Mouse (Mus musculus) thymus, postnatal 10 days (tissue): ENCODE data around the gene Uchl3.
A peak's percentile ranks its signal among the peaks of the same experiment; 100 is the strongest.

ENCODE experiments used
- DNase-seq, 2 experiments: peaks; one replicate each; pipeline ENCODE4 v3.0.0; 2021; ENCODE audit warnings: low spot score in 2 of 2

The Uchl3 gene

GRCm38 (mm10) chr14:101653581-101654525, at the start of gene Uchl3:
TSS of gene Uchl3 (plus strand) at chr14:101653967.
- DNase-seq: peak; percentile 92 to 99

- no peak for DNase-seq
These were observed 47.9 kb upstream of the Uchl3 start for GRCm38 (mm10) chr14:101605843-101606242.

- peak; percentile 8 to 24 for DNase-seq
These were observed 45.9 kb upstream of the Uchl3 start for GRCm38 (mm10) chr14:101607631-101608518.

- peak; percentile 37 to 52 for DNase-seq
These were observed 45.0 kb upstream of the Uchl3 start, which contains the start of gene Tbc1d4 for GRCm38 (mm10) chr14:101608519-101609368. TSS of gene Tbc1d4 (minus strand) at chr14:101609191.

- no peak for DNase-seq
These were observed 43.1 kb upstream of the Uchl3 start for GRCm38 (mm10) chr14:101610701-101611100.

GRCm38 (mm10) chr14:101613206-101613605, 40.6 kb upstream of the Uchl3 start:
- no peak for DNase-seq

- no peak for DNase-seq
These were observed 37.6 kb upstream of the Uchl3 start for GRCm38 (mm10) chr14:101616178-101616577.

- DNase-seq: no peak
These were observed 36.1 kb upstream of the Uchl3 start for GRCm38 (mm10) chr14:101617680-101618079.

GRCm38 (mm10) chr14:101630548-101630947, 23.2 kb upstream of the Uchl3 start:
- no peak for DNase-seq

- DNase-seq: no peak
These were observed 18.0 kb upstream of the Uchl3 start for GRCm38 (mm10) chr14:101635765-101636164.

GRCm38 (mm10) chr14:101637381-101637780, 16.4 kb upstream of the Uchl3 start:
- no peak for DNase-seq

GRCm38 (mm10) chr14:101640153-101640843, 13.5 kb upstream of the Uchl3 start, which contains the start of gene Commd6:
TSS of gene Commd6 (minus strand) at chr14:101640686.
- peak; percentile 84 to 85 for DNase-seq

- DNase-seq: no peak
These were observed 8.8 kb upstream of the Uchl3 start for GRCm38 (mm10) chr14:101644948-101645347.

- no peak for DNase-seq
These were observed 3.2 kb upstream of the Uchl3 start for GRCm38 (mm10) chr14:101650551-101650950.

- no peak for DNase-seq
These were observed 1.2 kb upstream of the Uchl3 start for GRCm38 (mm10) chr14:101652571-101652970.

- DNase-seq: no peak
These were observed 751 bp downstream of the Uchl3 start for GRCm38 (mm10) chr14:101654526-101654909.

GRCm38 (mm10) chr14:101656307-101656706, 2.5 kb downstream of the Uchl3 start:
- DNase-seq: no peak

GRCm38 (mm10) chr14:101661654-101662412, 8.1 kb downstream of the Uchl3 start:
- DNase-seq: no peak

- no peak for DNase-seq
These were observed 10.5 kb downstream of the Uchl3 start for GRCm38 (mm10) chr14:101664274-101664673.

GRCm38 (mm10) chr14:101666056-101666455, 12.3 kb downstream of the Uchl3 start:
- no peak for DNase-seq
